Mouse (Mus musculus): ENCODE results near the gene 1700010B08Rik. TPM values are rescaled to one million over a fixed set of nuclear protein-coding genes. Genes with fewer than 3 reads are reported as not detected.

1700010B08Rik gene
- polyA plus RNA-seq, 1 experiment: not detected

GRCm38 (mm10) chr2:173767959-173768595 is 48.9 kb downstream of the 1700010B08Rik start:
- Histone ChIP-seq H3K4me1 (ENCODE audit: control insufficient read depth, insufficient read depth, insufficient read length) (peaks cover 4% of the 10 kb centered on the region), H3K4me3 (ENCODE audit: extremely low read depth, insufficient read depth, insufficient read length) (no peak overlapping the region), H3K36me3 (ENCODE audit: control insufficient read depth, insufficient read depth, low read length) (peaks cover 1% of the 10 kb centered on the region; the same call in 1 of the 2 replicates), H3K27me3 (ENCODE audit: control insufficient read depth, insufficient read depth, low read length) (no peaks in the 10 kb centered on the region), H3K27ac (ENCODE audit: insufficient read depth, low read length) (no peak overlapping the region)
- WGBS: 87% methylated on average over 8 of the region's 8 CpGs
- no peak for TF ChIP-seq CTCF (IDR thresholded peaks at IDR 0.05; ENCODE audit: extremely low read depth, insufficient read depth, insufficient read length, insufficient replicate concordance)
- TF ChIP-seq POLR2A (IDR thresholded peaks at IDR 0.05; ENCODE audit: low read depth, low read length): no peak
- DNase-seq (ENCODE audit: low read depth in 1 of 2, low spot score in 2 of 2): no peak

- WGBS: 50% methylated on average over 10 of the region's 10 CpGs
These were observed 50.0 kb downstream of the 1700010B08Rik start for GRCm38 (mm10) chr2:173769183-173769582.

DNA sequence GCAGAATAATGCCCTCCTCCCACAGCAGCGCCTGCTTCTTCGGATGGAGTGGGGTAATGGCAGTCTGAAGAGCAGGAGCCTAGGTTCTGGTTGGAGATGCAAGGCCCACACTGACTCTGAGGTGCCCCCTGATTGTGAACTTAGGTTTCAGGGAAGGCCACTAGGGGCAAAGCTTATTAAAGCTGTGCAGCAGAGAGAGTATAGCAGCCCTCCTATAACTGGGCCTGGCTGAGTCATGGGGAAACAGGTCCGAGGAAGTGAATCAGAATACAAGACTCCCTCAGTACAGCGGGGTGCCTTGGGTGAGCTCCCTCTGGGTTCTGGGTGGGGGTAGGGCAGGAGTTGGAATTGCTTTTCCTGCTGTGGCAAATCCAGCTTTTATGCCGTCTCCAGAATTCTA is 51.4 kb downstream of the 1700010B08Rik start:
- no peak for DNase-seq (ENCODE audit: low read depth in 1 of 2, low spot score in 2 of 2)
- Histone ChIP-seq H3K27me3 (ENCODE audit: control insufficient read depth, insufficient read depth, low read length) (no peaks in the 10 kb centered on the region), H3K4me3 (ENCODE audit: extremely low read depth, insufficient read depth, insufficient read length) (no peak overlapping the region), H3K27ac (ENCODE audit: insufficient read depth, low read length) (no peak overlapping the region), H3K4me1 (ENCODE audit: control insufficient read depth, insufficient read depth, insufficient read length) (peaks cover 4% of the 10 kb centered on the region), H3K36me3 (ENCODE audit: control insufficient read depth, insufficient read depth, low read length) (peaks cover 1% of the 10 kb centered on the region)
- TF ChIP-seq CTCF (IDR thresholded peaks at IDR 0.05; ENCODE audit: extremely low read depth, insufficient read depth, insufficient read length, insufficient replicate concordance): no peak
- TF ChIP-seq POLR2A (IDR thresholded peaks at IDR 0.05; ENCODE audit: low read depth, low read length): no peak
- 91% methylated on average over 5 of the region's 5 CpGs for WGBS

More at GRCm38 (mm10) chr2:173769183-173769582, 50.0 kb downstream of the 1700010B08Rik start:
- TF ChIP-seq CTCF (IDR thresholded peaks at IDR 0.05; ENCODE audit: extremely low read depth, insufficient read depth, insufficient read length, insufficient replicate concordance) (no peak), POLR2A (IDR thresholded peaks at IDR 0.05; ENCODE audit: low read depth, low read length) (no peak)
- Histone ChIP-seq H3K27me3 (ENCODE audit: control insufficient read depth, insufficient read depth, low read length) (no peaks in the 10 kb centered on the region), H3K36me3 (ENCODE audit: control insufficient read depth, insufficient read depth, low read length) (peaks cover 1% of the 10 kb centered on the region), H3K4me1 (ENCODE audit: control insufficient read depth, insufficient read depth, insufficient read length) (peaks cover 4% of the 10 kb centered on the region), H3K27ac (ENCODE audit: insufficient read depth, low read length) (no peak overlapping the region), H3K4me3 (ENCODE audit: extremely low read depth, insufficient read depth, insufficient read length) (no peak overlapping the region)
- DNase-seq (ENCODE audit: low read depth in 1 of 2, low spot score in 2 of 2): no peak

Other genes with a start within 250 kb of the 1700010B08Rik start
- gene 1700021F07Rik, start 196.8 kb upstream of the 1700010B08Rik start, polyA plus RNA-seq (2012; rRNA removed): not detected in 2 replicates
- gene Ankrd60, start 141.1 kb upstream of the 1700010B08Rik start, polyA plus RNA-seq (2012; rRNA removed): not detected in 2 replicates
- 18.7 and 29.6 TPM in 2 replicates for gene Rab22a, start 59.7 kb upstream of the 1700010B08Rik start, polyA plus RNA-seq (2012; rRNA removed)
- gene Vapb, start 18.1 kb downstream of the 1700010B08Rik start, polyA plus RNA-seq (2012; rRNA removed): 6.8 and 6.9 TPM in 2 replicates